In genomic region chr6:119204286-119204685, GRCm38 (mm10) we compare ENCODE assay signal across 14 mouse cellular contexts. TPM values are rescaled to one million over a fixed set of nuclear protein-coding genes. Genes with fewer than 3 reads are reported as not detected.
"Had no signal": no experiment of that assay in that cellular context is flagged by ENCODE, and none has a peak within 500 bp of the region (broad histone marks: within the 10 kb centered on the region; RNA-seq: fewer than 3 reads in every experiment).

No protein-coding gene starts in this region.

- H3K9me3 ChIP-seq: kidney, embryonic 15.5 days; limb, embryonic 10.5 days; liver, embryonic 15.5 days; midbrain, embryonic 13.5 days had no signal

- H3K27me3 ChIP-seq: kidney, embryonic 15.5 days; liver, embryonic 15.5 days; midbrain, embryonic 13.5 days had no signal

- H3K4me3 ChIP-seq: kidney, embryonic 15.5 days; left cerebral cortex, adult 2 months; limb, embryonic 10.5 days; liver, embryonic 15.5 days; midbrain, embryonic 13.5 days had no signal

- H3K4me2 ChIP-seq: kidney, embryonic 15.5 days; liver, embryonic 11.5 days; liver, embryonic 15.5 days; midbrain, embryonic 13.5 days had no signal

- H3K36me3 ChIP-seq: limb, embryonic 10.5 days; liver, embryonic 15.5 days had no signal

- DNase-seq: kidney, postnatal 14 days; lung, postnatal 36 days; right cerebral cortex, postnatal 25 days; thymus, adult 2 months; thymus, postnatal 25 days had no signal

- H3K4me1 ChIP-seq: kidney, embryonic 15.5 days; liver, embryonic 15.5 days had no signal

- H3K27ac ChIP-seq: kidney, embryonic 15.5 days; left cerebral cortex, adult 2 months; limb, embryonic 10.5 days; liver, embryonic 15.5 days; midbrain, embryonic 13.5 days; stomach, postnatal 0 days had no signal

- H3K9ac ChIP-seq: kidney, embryonic 15.5 days; liver, embryonic 15.5 days; midbrain, embryonic 13.5 days had no signal

- ATAC-seq: lung, postnatal 0 days; midbrain, embryonic 13.5 days had no signal

RNA-seq across cellular contexts. Expression of gene Cacna1c, which starts 8.1 kb away (rescaled TPM):
- total RNA-seq: megakaryocyte progenitor cell, adult 5-6 weeks had no signal

RNA-seq across cellular contexts. Expression of gene Cacna2d4, which starts 32.0 kb away (rescaled TPM):
- polyA plus RNA-seq: limb, embryonic 10.5 days; liver, embryonic 11.5 days; liver, embryonic 15.5 days had no signal
